Mouse (Mus musculus) heart, postnatal 14 days (tissue): Measurements from ENCODE around the gene Nrxn1. TPM values are rescaled to one million over a fixed set of nuclear protein-coding genes. Genes with fewer than 3 reads are reported as not detected.
A peak's percentile ranks its signal among the peaks of the same experiment; 100 is the strongest.

Source experiments
- DNase-seq, 2 experiments: peaks; one replicate each; pipeline ENCODE4 v3.0.0; 2021 to 2022
- intact Hi-C: fragments of 180-260 bp; cut with DNase I; formaldehyde crosslinking; loops from one replicate; pipeline ENCODE4 v1.15.1; 2025
- total RNA-seq, 2 experiments: library from RNA; stranded (reverse); gene quantifications; 2 replicates each; pipeline ENCODE4 v1.2.3; 2021

Nrxn1 gene
- total RNA-seq, 2 experiments from 2014 or later = 1.3 to 1.7 TPM

- intact Hi-C loops = no loop called here
- peak; percentile 1 to 2 for DNase-seq
These were observed 637.5 kb downstream of the Nrxn1 start for GRCm38 (mm10) chr17:90455409-90455775.

DNA sequence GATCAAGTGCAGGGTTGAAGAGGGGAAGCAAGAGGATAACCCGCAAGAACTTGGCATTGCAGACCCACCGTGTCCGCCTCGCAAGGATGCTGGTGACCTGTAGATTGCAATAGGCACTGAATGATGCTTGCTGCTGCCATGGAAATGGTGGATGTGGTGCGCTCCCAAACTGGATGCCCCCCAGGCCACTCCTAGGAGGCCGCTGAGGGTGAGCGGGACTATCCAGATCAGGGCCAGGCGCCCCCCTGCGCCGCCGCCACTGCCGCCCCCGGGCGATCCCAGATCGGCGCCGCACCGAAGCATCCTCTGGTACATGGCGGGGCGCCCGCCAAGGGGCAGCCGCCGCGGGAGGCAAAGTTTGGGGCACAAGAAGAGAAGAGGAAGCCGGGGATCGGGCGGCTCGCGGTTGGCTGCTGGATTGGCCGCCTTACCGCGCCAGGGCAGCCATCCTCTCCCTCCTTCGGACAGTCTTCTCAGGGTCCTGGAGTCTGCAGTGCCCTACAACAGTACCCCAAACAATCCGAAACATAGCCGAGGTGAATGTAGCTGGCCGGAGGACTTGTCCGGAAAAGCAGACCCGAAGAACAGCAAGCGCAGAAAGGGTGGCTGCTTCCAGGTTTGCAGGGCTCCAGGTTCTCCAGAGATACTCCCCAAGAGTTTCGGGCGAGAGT is 638.0 kb downstream of the Nrxn1 start:
- intact Hi-C loops = no loop called here
- no peak for DNase-seq

- no peak for DNase-seq
- intact Hi-C loops = no loop called here
These were observed 638.5 kb downstream of the Nrxn1 start for GRCm38 (mm10) chr17:90454356-90454737.

DNA sequence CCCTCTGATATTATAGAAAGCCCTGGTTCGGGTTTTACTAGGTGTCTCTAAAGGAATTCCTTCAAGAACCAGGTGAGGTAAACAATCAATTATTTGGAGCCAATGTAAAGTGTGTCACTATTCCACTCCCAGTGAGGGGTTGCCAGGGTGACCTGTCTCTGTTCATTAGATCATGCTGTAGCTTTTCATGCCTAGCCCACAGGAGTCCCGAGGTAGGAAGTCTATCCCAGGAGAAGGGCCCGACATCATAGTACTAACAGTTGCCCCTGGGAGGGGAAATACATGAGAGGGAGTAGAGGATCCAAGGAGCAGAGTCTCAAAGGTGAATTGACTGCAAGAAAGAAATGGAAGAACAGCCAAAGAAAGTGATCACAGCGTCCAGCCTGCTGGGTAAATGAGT is 639.6 kb downstream of the Nrxn1 start:
- intact Hi-C loops = no loop called here
- DNase-seq = no peak

DNA sequence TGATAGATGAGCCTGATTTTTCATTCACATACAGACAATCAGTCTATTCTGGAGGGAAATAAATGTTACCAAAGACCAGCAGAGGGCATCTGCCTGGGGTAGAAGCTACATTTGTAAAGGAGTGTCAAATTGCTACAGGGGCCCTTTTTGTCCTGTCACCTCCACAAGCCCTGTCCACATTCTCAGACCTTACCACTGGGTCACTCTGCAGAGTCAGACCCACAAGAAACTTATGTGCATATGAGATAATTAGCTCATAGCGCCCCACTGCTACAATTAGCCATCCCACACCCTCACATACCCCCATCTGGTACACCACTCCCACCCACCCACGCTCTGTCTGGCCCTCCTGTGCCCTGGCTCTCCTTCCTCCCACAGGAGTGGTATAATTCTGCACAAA is 640.1 kb downstream of the Nrxn1 start:
- intact Hi-C loops = no loop called here
- no peak for DNase-seq

GRCm38 (mm10) chr17:90451384-90451783 is 641.5 kb downstream of the Nrxn1 start:
- no peak for DNase-seq
- intact Hi-C loops = no loop called here

DNA sequence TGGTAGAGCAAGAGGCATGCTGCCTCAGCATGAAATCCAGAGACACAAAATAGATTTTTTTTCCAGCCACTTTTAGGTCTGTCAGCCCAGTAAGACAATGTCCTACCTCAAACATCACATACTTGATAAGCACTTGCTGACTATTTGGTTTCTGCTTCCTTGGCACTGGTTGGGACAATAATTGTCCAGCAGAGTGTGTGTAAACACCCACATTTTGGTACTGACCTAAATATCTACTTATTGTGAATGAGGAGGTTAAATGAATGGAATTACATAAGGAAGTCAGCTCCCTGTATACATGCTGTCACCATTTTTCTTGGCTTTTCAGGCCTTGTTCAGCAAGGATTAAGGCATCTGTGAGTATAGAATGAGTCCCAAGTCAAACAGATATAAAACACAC is 649.8 kb downstream of the Nrxn1 start:
- intact Hi-C loops = no loop called here
- DNase-seq = no peak

DNA sequence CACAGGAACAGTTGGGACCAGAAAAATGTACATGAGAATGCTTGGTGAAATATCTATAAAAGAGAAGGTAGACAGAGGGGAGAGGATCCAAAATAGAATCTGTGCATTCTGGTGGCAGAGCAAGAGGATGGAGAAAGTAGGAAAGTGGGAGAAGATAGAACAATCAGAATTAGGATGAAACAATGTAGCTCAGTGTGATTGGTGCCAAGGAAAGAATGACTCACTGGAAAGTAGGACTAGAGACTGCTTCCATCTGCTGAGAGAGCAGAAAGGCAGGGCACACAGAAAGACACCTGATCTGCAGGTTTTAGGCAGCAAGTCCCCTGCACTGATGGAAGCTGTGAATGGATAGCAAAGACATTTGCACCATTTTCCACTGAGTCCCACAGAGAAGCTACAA is 657.0 kb downstream of the Nrxn1 start:
- intact Hi-C loops = no loop called here
- no peak for DNase-seq

- intact Hi-C loops = no loop called here
- no peak for DNase-seq
These were observed 657.5 kb downstream of the Nrxn1 start for GRCm38 (mm10) chr17:90435371-90435770.

DNA sequence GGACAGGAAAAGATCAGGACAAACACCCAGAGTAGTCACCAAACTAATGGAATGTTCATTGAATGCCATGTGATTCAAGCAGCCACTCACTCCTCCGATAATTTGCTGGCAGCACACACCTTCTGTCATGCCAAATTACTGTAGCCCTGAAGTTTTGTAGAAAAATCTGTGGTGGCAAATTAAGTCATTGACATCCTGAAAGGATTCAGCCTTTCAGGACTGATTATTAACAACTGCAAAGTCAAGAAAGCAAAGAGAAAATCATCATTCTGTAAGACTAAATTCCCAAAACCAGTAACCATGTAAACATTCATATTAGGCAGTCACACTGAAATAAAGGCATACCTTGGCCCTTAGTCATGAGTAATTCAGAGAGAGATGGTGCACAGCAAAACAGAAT is 662.7 kb downstream of the Nrxn1 start:
- DNase-seq = no peak
- intact Hi-C loops = no loop called here

DNA sequence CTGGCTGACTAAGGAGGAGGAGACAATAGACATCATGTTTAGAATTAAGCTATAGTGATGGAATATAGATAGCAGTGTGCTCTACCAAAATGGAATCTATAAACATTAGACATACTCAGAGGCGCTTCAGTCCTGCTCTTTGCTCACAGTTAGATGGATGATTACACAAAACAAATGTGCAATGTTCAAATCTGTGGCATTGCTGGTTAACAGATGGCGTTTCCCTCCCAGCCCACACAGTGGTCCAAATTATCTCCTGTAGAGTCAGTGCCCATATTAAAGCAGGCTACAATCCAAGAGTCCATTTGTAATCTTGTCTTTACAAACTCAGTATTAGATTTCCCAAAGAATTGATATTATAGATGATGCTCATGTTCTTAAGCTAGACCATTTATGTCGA is 666.9 kb downstream of the Nrxn1 start:
- intact Hi-C loops = no loop called here
- DNase-seq = no peak

DNA sequence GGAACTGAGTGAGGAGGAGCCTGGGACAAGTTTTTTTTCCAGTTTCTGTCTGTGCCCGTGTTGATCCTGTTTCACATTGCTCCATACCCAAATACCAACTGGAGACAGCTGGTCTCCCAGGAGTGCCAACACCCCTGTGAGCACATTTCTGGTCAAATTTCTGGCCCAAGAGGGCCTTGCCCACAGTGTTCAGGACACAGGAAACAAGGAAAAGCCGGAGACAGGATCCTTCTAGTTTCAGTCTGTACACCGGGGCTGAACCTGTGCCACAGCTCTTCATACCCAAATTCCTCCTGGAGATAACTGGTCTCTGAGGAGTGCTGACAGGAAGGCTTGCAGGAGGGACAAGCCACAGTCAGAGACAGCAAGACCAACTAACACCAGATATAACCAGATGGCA is 670.3 kb downstream of the Nrxn1 start:
- intact Hi-C loops = no loop called here
- no peak for DNase-seq

DNA sequence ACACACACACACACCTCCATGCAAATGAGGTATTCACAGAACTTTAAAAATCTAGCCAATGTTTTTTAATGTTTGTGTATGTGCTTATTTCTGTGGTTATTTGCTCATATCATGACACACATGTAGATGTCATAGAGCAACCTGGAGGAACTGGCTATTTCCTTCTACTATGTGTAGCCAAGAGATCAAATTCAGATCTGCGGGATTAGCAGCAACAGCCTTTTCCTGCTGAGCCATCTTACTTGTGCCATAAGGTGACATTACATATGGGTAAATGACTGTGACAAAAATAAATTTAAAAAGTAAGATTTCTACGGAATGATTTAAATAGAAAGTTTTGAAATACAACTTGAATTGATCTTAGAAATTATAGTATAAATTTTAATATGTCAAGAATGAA is 672.1 kb downstream of the Nrxn1 start:
- no peak for DNase-seq
- intact Hi-C loops = no loop called here

DNA sequence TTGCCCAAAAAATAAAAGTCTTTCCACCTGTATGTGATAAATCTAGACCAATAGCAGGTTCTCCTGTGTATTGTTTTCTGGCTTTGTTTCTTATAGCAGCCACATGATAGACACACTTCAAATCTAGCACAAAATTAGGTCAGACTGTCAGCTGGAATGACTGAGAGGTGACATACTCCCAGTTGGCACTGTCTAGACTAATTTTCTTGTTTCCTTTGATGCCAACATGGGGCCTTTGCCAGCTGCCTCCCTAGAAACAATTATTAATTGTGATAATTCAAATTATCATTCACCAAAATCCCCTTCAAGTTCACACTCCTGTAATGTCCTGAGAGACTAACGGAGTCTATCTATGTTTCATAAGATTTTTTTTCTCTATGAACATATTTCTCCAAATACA is 673.3 kb downstream of the Nrxn1 start:
- no peak for DNase-seq
- intact Hi-C loops = no loop called here

- intact Hi-C loops = no loop called here
- DNase-seq = no peak
These were observed 696.5 kb downstream of the Nrxn1 start for GRCm38 (mm10) chr17:90396357-90396756.

- DNase-seq = no peak
- intact Hi-C loops = no loop called here
These were observed 698.3 kb downstream of the Nrxn1 start for GRCm38 (mm10) chr17:90394606-90395005.

DNA sequence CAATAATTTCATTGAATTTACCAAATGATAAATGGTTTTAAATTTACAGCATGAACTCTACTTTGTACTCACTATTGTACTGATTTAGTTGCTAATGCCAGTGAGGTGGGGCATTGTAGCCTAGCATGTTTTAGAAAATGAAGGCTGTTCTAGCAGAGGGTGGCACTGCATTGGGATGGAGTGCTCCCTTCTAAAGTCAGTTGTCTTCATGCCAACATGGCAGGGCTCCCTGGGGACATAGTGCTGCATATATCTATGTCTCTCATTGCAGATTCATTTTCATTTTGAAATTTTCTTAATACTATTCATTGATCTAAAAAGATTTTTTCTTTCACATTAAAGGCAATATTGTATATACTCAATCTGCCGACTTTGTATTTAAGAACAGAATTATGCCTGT is 700.1 kb downstream of the Nrxn1 start:
- intact Hi-C loops = no loop called here
- DNase-seq = no peak

GRCm38 (mm10) chr17:90390316-90391212 is 702.3 kb downstream of the Nrxn1 start:
- no peak for DNase-seq
- intact Hi-C loops = no loop called here

DNA sequence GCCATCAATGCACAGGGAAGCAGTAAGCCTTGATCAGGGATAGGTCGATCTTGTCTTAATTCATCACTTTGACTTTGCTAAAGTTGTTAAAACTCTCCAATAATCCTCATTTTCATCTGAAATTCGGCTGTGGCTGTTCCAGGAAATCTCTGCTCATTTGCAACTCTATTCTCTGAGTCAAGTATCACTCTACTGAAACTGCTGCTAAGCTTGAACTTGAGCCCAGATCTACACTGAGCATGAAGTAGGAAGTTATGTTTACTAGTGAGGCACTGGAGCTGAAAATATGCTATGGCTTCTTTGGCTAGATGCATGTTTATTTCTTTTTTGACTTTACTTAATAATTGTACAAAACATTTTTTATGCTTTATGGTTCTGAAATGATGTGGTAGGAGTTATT is 708.0 kb downstream of the Nrxn1 start:
- DNase-seq = no peak
- intact Hi-C loops = no loop called here

DNA sequence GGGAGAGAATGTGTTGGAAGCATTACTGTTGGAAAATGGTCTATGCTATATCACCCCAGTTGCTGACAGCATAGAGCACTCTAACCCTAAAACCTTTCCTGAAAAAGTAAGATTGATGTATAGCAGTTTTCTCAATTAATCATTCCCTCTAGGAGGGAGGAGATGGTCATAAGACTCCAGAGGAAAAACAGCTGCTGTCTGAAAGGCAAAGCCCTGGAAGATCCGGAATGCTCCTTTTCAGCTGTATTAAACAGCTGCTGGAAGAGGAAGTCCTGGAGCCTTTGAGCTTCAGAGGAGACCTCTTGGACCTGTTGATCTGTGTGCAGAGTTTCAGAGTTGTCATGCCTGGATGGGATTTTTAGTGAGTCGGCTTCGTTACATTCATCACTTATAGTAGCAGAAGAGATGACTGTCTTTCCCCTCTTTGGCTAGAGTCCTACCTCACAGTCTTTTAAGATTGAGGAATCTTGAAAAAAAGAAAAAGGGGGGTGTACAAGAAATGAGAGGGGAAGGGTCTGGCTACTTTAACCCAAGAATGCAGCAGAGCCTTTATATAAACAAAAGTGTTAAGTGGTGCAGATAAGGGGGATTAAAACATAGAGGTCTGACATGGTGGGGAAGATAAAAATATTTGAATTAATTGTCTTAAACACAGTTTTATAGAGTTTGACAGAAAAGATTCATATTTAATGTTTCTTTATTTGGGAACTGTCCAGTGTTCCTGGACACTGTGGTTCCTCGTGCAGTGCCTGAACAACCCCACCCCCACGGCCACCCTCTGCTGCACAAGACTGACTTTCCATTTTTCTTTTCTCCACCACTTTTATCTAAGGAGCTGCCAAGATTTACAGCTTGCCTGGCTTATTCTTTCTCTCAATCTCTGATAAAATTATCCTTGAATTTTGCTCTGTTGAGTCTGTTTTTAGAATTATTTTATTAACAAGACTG is 710.1 kb downstream of the Nrxn1 start:
- DNase-seq = no peak
- intact Hi-C loops = no loop called here

- intact Hi-C loops = no loop called here
- DNase-seq = no peak
These were observed 716.3 kb downstream of the Nrxn1 start for GRCm38 (mm10) chr17:90376533-90376932.
